Mouse (Mus musculus) heart, postnatal 14 days (tissue): ENCODE data around the gene Pax7. TPM values are rescaled to one million over a fixed set of nuclear protein-coding genes. Genes with fewer than 3 reads are reported as not detected.

ENCODE experiments used
- DNase-seq, 2 experiments: peaks; one replicate each; pipeline ENCODE4 v3.0.0; 2021 to 2022
- intact Hi-C: fragments of 180-260 bp; cut with DNase I; formaldehyde crosslinking; loops from one replicate; pipeline ENCODE4 v1.15.1; 2025
- total RNA-seq, 2 experiments: library from RNA; stranded (reverse); gene quantifications; 2 replicates each; pipeline ENCODE4 v1.2.3; 2021

The Pax7 gene
- total RNA-seq, 2 experiments from 2014 or later, result not detected

- no peak for DNase-seq
- intact Hi-C loops, result no loop called here
Measured at GRCm38 (mm10) chr4:139761911-139762310, 71.4 kb downstream of the Pax7 start.

- intact Hi-C loops, result no loop called here
- no peak for DNase-seq
Measured at GRCm38 (mm10) chr4:139760736-139761135, 72.6 kb downstream of the Pax7 start.

GRCm38 (mm10) chr4:139758512-139759340 lies 74.6 kb downstream of the Pax7 start:
- intact Hi-C loops, result no loop called here
- no peak for DNase-seq

- DNase-seq, result no peak
- intact Hi-C loops, result no loop called here
Measured at GRCm38 (mm10) chr4:139756931-139757330, 76.4 kb downstream of the Pax7 start.

- intact Hi-C loops, result no loop called here
Measured at GRCm38 (mm10) chr4:139754148-139754710, 79.1 kb downstream of the Pax7 start.

GRCm38 (mm10) chr4:139750926-139751325 lies 82.4 kb downstream of the Pax7 start:
- intact Hi-C loops, result no loop called here
- no peak for DNase-seq

More at GRCm38 (mm10) chr4:139754148-139754710, 79.1 kb downstream of the Pax7 start:
- DNase-seq, result no peak

GRCm38 (mm10) chr4:139747190-139747936 lies 86.0 kb downstream of the Pax7 start:
- intact Hi-C loops, result no loop called here
- no peak for DNase-seq

GRCm38 (mm10) chr4:139746177-139746576 lies 87.2 kb downstream of the Pax7 start:
- intact Hi-C loops, result no loop called here
- no peak for DNase-seq

- intact Hi-C loops, result no loop called here
- no peak for DNase-seq
Measured at GRCm38 (mm10) chr4:139744765-139745395, 88.4 kb downstream of the Pax7 start.

- intact Hi-C loops, result no loop called here
- no peak for DNase-seq
Measured at GRCm38 (mm10) chr4:139743626-139744025, 89.7 kb downstream of the Pax7 start.

GRCm38 (mm10) chr4:139737035-139737434 lies 96.3 kb downstream of the Pax7 start:
- intact Hi-C loops, result no loop called here
- no peak for DNase-seq

GRCm38 (mm10) chr4:139727101-139727500 lies 106.2 kb downstream of the Pax7 start:
- intact Hi-C loops, result no loop called here

GRCm38 (mm10) chr4:139725421-139725820 lies 107.9 kb downstream of the Pax7 start:
- intact Hi-C loops, result no loop called here
- no peak for DNase-seq

More at GRCm38 (mm10) chr4:139727101-139727500, 106.2 kb downstream of the Pax7 start:
- DNase-seq, result no peak

- intact Hi-C loops, result no loop called here
- DNase-seq, result no peak
Measured at GRCm38 (mm10) chr4:139724296-139724695, 109.0 kb downstream of the Pax7 start.

- intact Hi-C loops, result no loop called here
- DNase-seq, result no peak
Measured at GRCm38 (mm10) chr4:139718978-139719377, 114.3 kb downstream of the Pax7 start.

GRCm38 (mm10) chr4:139716477-139717169 lies 116.7 kb downstream of the Pax7 start:
- intact Hi-C loops, result no loop called here
- no peak for DNase-seq

GRCm38 (mm10) chr4:139715241-139715932 lies 117.9 kb downstream of the Pax7 start:
- intact Hi-C loops, result no loop called here
- no peak for DNase-seq

GRCm38 (mm10) chr4:139710467-139711334 lies 122.6 kb downstream of the Pax7 start:
- no peak for DNase-seq
- intact Hi-C loops, result no loop called here

GRCm38 (mm10) chr4:139705986-139706385 lies 127.3 kb downstream of the Pax7 start:
- intact Hi-C loops, result no loop called here
- DNase-seq, result no peak
